Mouse (Mus musculus): Measurements from ENCODE around the gene Gpr83.

- TF ChIP-seq MYC (IDR thresholded peaks at IDR 0.05; ENCODE audit: low read depth, low read length) (no peak), GABPA (IDR thresholded peaks at IDR 0.05; ENCODE audit: low read depth, low read length) (no peak), CTCF (IDR thresholded peaks at IDR 0.05 in 2 of 3, conservative IDR thresholded peaks at IDR 0.05 in 1 of 3; ENCODE audit: control insufficient read depth in 1 of 3, insufficient read depth in 1 of 3, low read depth in 2 of 3, low read length in 3 of 3, poor library complexity in 1 of 3, severe bottlenecking in 1 of 3) (0 out of 6 replicates have a peak, but pooled peaks of 1 of the 3 experiments have one; percentile 2), RCOR1 (IDR thresholded peaks at IDR 0.05; ENCODE audit: low read depth, low read length) (no peak), TCF12 (IDR thresholded peaks at IDR 0.05; ENCODE audit: low read depth, low read length) (no peak), GATA1 (IDR thresholded peaks at IDR 0.05; ENCODE audit: low read depth, low read length) (no peak), TAL1 (IDR thresholded peaks at IDR 0.05; ENCODE audit: low read length) (no peak), UBTF (IDR thresholded peaks at IDR 0.05; ENCODE audit: borderline replicate concordance, insufficient read depth, low read depth, low read length) (no peak), E2F4 (IDR thresholded peaks at IDR 0.05; ENCODE audit: borderline replicate concordance, low read depth, low read length) (no peak), NRF1 (IDR thresholded peaks at IDR 0.05; ENCODE audit: insufficient read depth, low read depth, low read length, poor library complexity, severe bottlenecking) (no peak), POLR2A (IDR thresholded peaks at IDR 0.05; ENCODE audit: control insufficient read depth in 1 of 2, insufficient read depth in 1 of 2, low read depth in 1 of 2, low read length in 2 of 2, poor library complexity in 1 of 2) (no peak), TBP (IDR thresholded peaks at IDR 0.05; ENCODE audit: low read depth, low read length) (no peak)
Observed at GRCm38 (mm10) chr9:14875743-14876507, 15.9 kb downstream of the Gpr83 start.
